ENCODE assay signal across 9 mouse cellular contexts in genomic region chr11:68286142-68286808, GRCm38 (mm10).
DNase-seq lines count a peak whose midpoint lies in the region; ATAC-seq and TF ChIP-seq lines count a peak whose summit lies in the region.
"Had no signal": no experiment of that assay in that cellular context is flagged by ENCODE, and none has a peak within 500 bp of the region (broad histone marks: within the 10 kb centered on the region; RNA-seq: fewer than 3 reads in every experiment).

No protein-coding gene starts in this region.

- peaks cover 11% of the 10 kb centered on the region for H3K27me3 ChIP-seq in neural tube, embryonic 13.5 days
- no peaks in the 10 kb centered on the region; the same call in 1 of the 2 replicates for H3K27me3 ChIP-seq in neural tube, embryonic 15.5 days (replicated peaks)
- no peaks in the 10 kb centered on the region; the same call in 1 of the 2 replicates for H3K27me3 ChIP-seq in hindbrain, embryonic 15.5 days
- no peaks in the 10 kb centered on the region for H3K27me3 ChIP-seq in stomach, postnatal 0 days (ENCODE audit: control insufficient read depth, insufficient read depth, low read length)

- no peaks in the 10 kb centered on the region for H3K36me3 ChIP-seq in neural tube, embryonic 13.5 days
- H3K36me3 ChIP-seq in neural tube, embryonic 15.5 days: no peaks in the 10 kb centered on the region
- no peaks in the 10 kb centered on the region for H3K36me3 ChIP-seq in hindbrain, embryonic 15.5 days
- H3K36me3 ChIP-seq in stomach, postnatal 0 days (ENCODE audit: control insufficient read depth, insufficient read depth, low read length): no peaks in the 10 kb centered on the region
- H3K36me3 ChIP-seq: liver, embryonic 13.5 days had no signal

- H3K27ac ChIP-seq in neural tube, embryonic 13.5 days (replicated peaks): no peak overlapping the region
- H3K27ac ChIP-seq in neural tube, embryonic 15.5 days (replicated peaks): no peak overlapping the region
- H3K27ac ChIP-seq in hindbrain, embryonic 15.5 days (replicated peaks): no peak overlapping the region
- peak overlapping the region; percentile 81 for H3K27ac ChIP-seq in stomach, postnatal 0 days (replicated peaks)
- H3K27ac ChIP-seq: liver, embryonic 13.5 days had no signal

- DNase-seq in adrenal gland, adult 8-10 months: peak; percentile 20
- DNase-seq in adrenal gland, adult 18-20 months (ENCODE audit: low spot score in 2 of 2): no peak
- peak; percentile 33 for DNase-seq in stomach, postnatal 0 days (ENCODE audit: low spot score)
- DNase-seq: liver, embryonic 13.5 days had no signal

- H3K4me2 ChIP-seq in neural tube, embryonic 13.5 days: no peak overlapping the region
- H3K4me2 ChIP-seq in neural tube, embryonic 15.5 days: no peak overlapping the region
- no peak overlapping the region for H3K4me2 ChIP-seq in hindbrain, embryonic 15.5 days
- no peak overlapping the region for H3K4me2 ChIP-seq in stomach, postnatal 0 days (replicated peaks; ENCODE audit: low read depth)
- H3K4me2 ChIP-seq: liver, embryonic 13.5 days had no signal

- 45% methylated on average over 10 of the region's 10 CpGs for WGBS in neural tube, embryonic 13.5 days
- WGBS in neural tube, embryonic 15.5 days: 62% methylated on average over 10 of the region's 10 CpGs
- 52% methylated on average over 10 of the region's 10 CpGs for WGBS in hindbrain, embryonic 15.5 days
- WGBS in stomach, postnatal 0 days: 21% methylated on average over 10 of the region's 10 CpGs

- peaks cover 41% of the 10 kb centered on the region for H3K4me1 ChIP-seq in neural tube, embryonic 13.5 days (replicated peaks)
- peaks cover 21% of the 10 kb centered on the region for H3K4me1 ChIP-seq in neural tube, embryonic 15.5 days
- H3K4me1 ChIP-seq in hindbrain, embryonic 15.5 days (replicated peaks): peaks cover 16% of the 10 kb centered on the region
- H3K4me1 ChIP-seq in stomach, postnatal 0 days (replicated peaks; ENCODE audit: control insufficient read depth, insufficient read depth): 0 out of 2 replicates have a peak, but pooled peaks cover 7% of the 10 kb centered on the region
- H3K4me1 ChIP-seq: liver, embryonic 13.5 days had no signal

- TF ChIP-seq EP300 in stomach, postnatal 0 days (optimal IDR thresholded peaks at IDR 0.05): no peak

- no peak for ATAC-seq in neural tube, embryonic 13.5 days (ENCODE audit: low read depth)
- ATAC-seq in neural tube, embryonic 15.5 days (ENCODE audit: low FRiP score): no peak
- ATAC-seq in hindbrain, embryonic 15.5 days (ENCODE audit: low FRiP score, low read depth): 0 out of 2 replicates have a peak, but pooled peaks have one; percentile 51
- ATAC-seq in stomach, postnatal 0 days (ENCODE audit: low FRiP score, low TSS enrichment): peak; percentile 75
- no peak for ATAC-seq in granulocyte monocyte progenitor cell, adult 5-6 weeks (replicated peaks; ENCODE audit: poor library complexity, severe bottlenecking)
- no peak for ATAC-seq in erythroblast, adult 5-6 weeks (replicated peaks; ENCODE audit: low FRiP score, poor library complexity, severe bottlenecking)

- no peak for TF ChIP-seq CTCF in stomach, postnatal 0 days (IDR thresholded peaks at IDR 0.05; ENCODE audit: low read depth)

- no peak overlapping the region for H3K4me3 ChIP-seq in neural tube, embryonic 13.5 days
- H3K4me3 ChIP-seq in neural tube, embryonic 15.5 days (replicated peaks): no peak overlapping the region
- no peak overlapping the region for H3K4me3 ChIP-seq in hindbrain, embryonic 15.5 days
- no peak overlapping the region for H3K4me3 ChIP-seq in stomach, postnatal 0 days (ENCODE audit: low read depth, low read length)
- H3K4me3 ChIP-seq: liver, embryonic 13.5 days had no signal

- no peaks in the 10 kb centered on the region for H3K9me3 ChIP-seq in neural tube, embryonic 13.5 days
- H3K9me3 ChIP-seq in neural tube, embryonic 15.5 days (replicated peaks): no peaks in the 10 kb centered on the region
- no peaks in the 10 kb centered on the region for H3K9me3 ChIP-seq in hindbrain, embryonic 15.5 days
- H3K9me3 ChIP-seq in stomach, postnatal 0 days (ENCODE audit: control insufficient read depth, low read length): no peaks in the 10 kb centered on the region
- H3K9me3 ChIP-seq: liver, embryonic 13.5 days had no signal

- peak overlapping the region; percentile 5; the same call in 1 of the 2 replicates for H3K9ac ChIP-seq in neural tube, embryonic 13.5 days
- no peak overlapping the region for H3K9ac ChIP-seq in neural tube, embryonic 15.5 days (replicated peaks)
- no peak overlapping the region for H3K9ac ChIP-seq in hindbrain, embryonic 15.5 days
- H3K9ac ChIP-seq in stomach, postnatal 0 days (ENCODE audit: low read length): no peak overlapping the region
- H3K9ac ChIP-seq: liver, embryonic 13.5 days had no signal

Comparison
In these comparisons a context has a peak if more than half of its experiments do, and no peak if none do; other contexts are left out.
1. DNase-seq: peak in adrenal gland, adult 8-10 months (single experiment) and stomach, postnatal 0 days (single experiment); none in adrenal gland, adult 18-20 months (0 of 2).
2. ATAC-seq: peak in hindbrain, embryonic 15.5 days (single experiment) and stomach, postnatal 0 days (single experiment); none in neural tube, embryonic 13.5 days (single experiment), neural tube, embryonic 15.5 days (single experiment), granulocyte monocyte progenitor cell, adult 5-6 weeks (single experiment) and erythroblast, adult 5-6 weeks (single experiment).